Mouse (Mus musculus): ENCODE data around the gene Poldip2. TPM values are rescaled to one million over a fixed set of nuclear protein-coding genes. Genes with fewer than 3 reads are reported as not detected.

Poldip2 gene
- polyA plus RNA-seq, 1 experiment = 1.2 TPM

- no peak for TF ChIP-seq TAL1 (IDR thresholded peaks at IDR 0.05; ENCODE audit: low read length)
- TF ChIP-seq GATA1 (IDR thresholded peaks at IDR 0.05; ENCODE audit: low read length) = no peak
- peaks cover 6% of the 10 kb centered on the region for H3K36me3 ChIP-seq (ENCODE audit: control insufficient read depth)
- no peaks in the 10 kb centered on the region for H3K27me3 ChIP-seq (ENCODE audit: control insufficient read depth)
- H3K9me3 ChIP-seq (ENCODE audit: control insufficient read depth, low read length) = no peaks in the 10 kb centered on the region
- H3K4me1 ChIP-seq (ENCODE audit: control insufficient read depth) = no peaks in the 10 kb centered on the region; the same call in 1 of the 2 replicates
- H3K4me3 ChIP-seq (replicated peaks) = no peak overlapping the region
Observed at GRCm38 (mm10) chr11:78568827-78569226, 56.8 kb downstream of the Poldip2 start.

GRCm38 (mm10) chr11:78569806-78570205 is 57.8 kb downstream of the Poldip2 start:
- peaks cover 6% of the 10 kb centered on the region for H3K36me3 ChIP-seq (ENCODE audit: control insufficient read depth)
- H3K4me1 ChIP-seq (ENCODE audit: control insufficient read depth) = no peaks in the 10 kb centered on the region; the same call in 1 of the 2 replicates
- no peak overlapping the region for H3K4me3 ChIP-seq (replicated peaks)
- TF ChIP-seq TAL1 (IDR thresholded peaks at IDR 0.05; ENCODE audit: low read length) (no peak), GATA1 (IDR thresholded peaks at IDR 0.05; ENCODE audit: low read length) (no peak)
- H3K9me3 ChIP-seq (ENCODE audit: control insufficient read depth, low read length) = no peaks in the 10 kb centered on the region
- no peaks in the 10 kb centered on the region for H3K27me3 ChIP-seq (ENCODE audit: control insufficient read depth)

- H3K9me3 ChIP-seq (ENCODE audit: control insufficient read depth, low read length) = no peaks in the 10 kb centered on the region
- peaks cover 6% of the 10 kb centered on the region for H3K36me3 ChIP-seq (ENCODE audit: control insufficient read depth)
- H3K27me3 ChIP-seq (ENCODE audit: control insufficient read depth) = no peaks in the 10 kb centered on the region
- no peak for TF ChIP-seq TAL1 (IDR thresholded peaks at IDR 0.05; ENCODE audit: low read length)
- TF ChIP-seq GATA1 (IDR thresholded peaks at IDR 0.05; ENCODE audit: low read length) = no peak
- H3K4me3 ChIP-seq (replicated peaks) = no peak overlapping the region
- H3K4me1 ChIP-seq (ENCODE audit: control insufficient read depth) = no peaks in the 10 kb centered on the region; the same call in 1 of the 2 replicates
Observed at GRCm38 (mm10) chr11:78571441-78571840, 59.4 kb downstream of the Poldip2 start.

- Histone ChIP-seq H3K27me3 (ENCODE audit: control insufficient read depth) (no peaks in the 10 kb centered on the region), H3K9me3 (ENCODE audit: control insufficient read depth, low read length) (no peaks in the 10 kb centered on the region), H3K4me1 (ENCODE audit: control insufficient read depth) (no peaks in the 10 kb centered on the region; the same call in 1 of the 2 replicates), H3K4me3 (replicated peaks) (no peak overlapping the region), H3K36me3 (ENCODE audit: control insufficient read depth) (peaks cover 6% of the 10 kb centered on the region)
- TF ChIP-seq GATA1 (IDR thresholded peaks at IDR 0.05; ENCODE audit: low read length) (no peak), TAL1 (IDR thresholded peaks at IDR 0.05; ENCODE audit: low read length) (no peak)
Observed at GRCm38 (mm10) chr11:78571854-78572253, 59.9 kb downstream of the Poldip2 start.

Other genes starting within 250 kb of the Poldip2 start
- 0.07 TPM in 1 of 2 replicates, not detected in the other for gene BC030499, start 221.4 kb upstream of the Poldip2 start, polyA plus RNA-seq (2012)
- 19.3 and 21.5 TPM in 2 replicates for gene Spag5, start 210.7 kb upstream of the Poldip2 start, polyA plus RNA-seq (2012)
- gene Aldoc, start 189.2 kb upstream of the Poldip2 start, polyA plus RNA-seq (2012) = 0.12 and 0.22 TPM in 2 replicates
- 3.2 and 3.8 TPM in 2 replicates for gene Pigs, start 183.8 kb upstream of the Poldip2 start, polyA plus RNA-seq (2012)
- gene Unc119, start 168.7 kb upstream of the Poldip2 start, polyA plus RNA-seq (2012) = 1.7 and 1.9 TPM in 2 replicates
- not detected in 2 replicates for gene Foxn1, start 125.6 kb upstream of the Poldip2 start, polyA plus RNA-seq (2012)
- gene Slc13a2, start 90.0 kb upstream of the Poldip2 start, polyA plus RNA-seq (2012) = not detected in 2 replicates
- gene Slc46a1, start 46.5 kb upstream of the Poldip2 start, polyA plus RNA-seq (2012) = 0.08 TPM in 1 of 2 replicates, not detected in the other
- gene Sarm1, start 14.4 kb upstream of the Poldip2 start, polyA plus RNA-seq (2012) = not detected in 2 replicates
- gene Vtn, start 13.1 kb upstream of the Poldip2 start, polyA plus RNA-seq (2012) = 0.28 and 0.44 TPM in 2 replicates
- not detected in 2 replicates for gene Sebox, start 8.7 kb upstream of the Poldip2 start, polyA plus RNA-seq (2012)
- gene Tmem199, start within 50 bp of the Poldip2 start, polyA plus RNA-seq (2012) = 0.55 TPM in 2 replicates
- 0.07 and 0.21 TPM in 2 replicates for gene Tnfaip1, start 24.1 kb downstream of the Poldip2 start, polyA plus RNA-seq (2012)
- gene Ift20, start 24.2 kb downstream of the Poldip2 start, polyA plus RNA-seq (2012) = 8.0 and 9.4 TPM in 2 replicates
- gene Tmem97, start 38.6 kb downstream of the Poldip2 start, polyA plus RNA-seq (2012) = 0.50 and 0.64 TPM in 2 replicates
- 0.15 and 0.17 TPM in 2 replicates for gene Nlk, start 185.2 kb downstream of the Poldip2 start, polyA plus RNA-seq (2012)
- gene Ccnq, start 239.5 kb downstream of the Poldip2 start, polyA plus RNA-seq (2012) = 0.73 and 1.4 TPM in 2 replicates

Data from erythroblast, embryonic 14.5 days (primary cell).